Mouse (Mus musculus): Measurements from ENCODE around the gene Mapkapk2. TPM values are rescaled to one million over a fixed set of nuclear protein-coding genes. Genes with fewer than 3 reads are reported as not detected.

The Mapkapk2 gene
- polyA plus RNA-seq, 1 experiment from 2014 or later: 69.5 TPM

GRCm38 (mm10) chr1:131022591-131023249 lies 74.9 kb downstream of the Mapkapk2 start:
- H3K4me3 ChIP-seq: no peak overlapping the region
- 79% methylated on average over 5 of the region's 5 CpGs for WGBS
- no peak for ATAC-seq (ENCODE audit: low FRiP score, low read depth)

GRCm38 (mm10) chr1:131021900-131022590 lies 75.6 kb downstream of the Mapkapk2 start:
- no peak for ATAC-seq (ENCODE audit: low FRiP score, low read depth)
- H3K27ac ChIP-seq (replicated peaks): no peak overlapping the region
- WGBS: 83% methylated on average over 11 of the region's 11 CpGs
- no peak overlapping the region for H3K9ac ChIP-seq (replicated peaks)
- H3K4me2 ChIP-seq (replicated peaks): no peak overlapping the region
- H3K4me3 ChIP-seq: no peak overlapping the region
- 0 out of 2 replicates have a peak, but pooled peaks cover 3% of the 10 kb centered on the region for H3K4me1 ChIP-seq
- 0 out of 2 replicates have a peak, but pooled peaks cover 6% of the 10 kb centered on the region for H3K27me3 ChIP-seq
- no peaks in the 10 kb centered on the region for H3K36me3 ChIP-seq
- no peaks in the 10 kb centered on the region for H3K9me3 ChIP-seq

More at GRCm38 (mm10) chr1:131022591-131023249, 74.9 kb downstream of the Mapkapk2 start:
- Histone ChIP-seq H3K4me2 (replicated peaks) (no peak overlapping the region), H3K27me3 (0 out of 2 replicates have a peak, but pooled peaks cover 6% of the 10 kb centered on the region), H3K9me3 (no peaks in the 10 kb centered on the region), H3K4me1 (0 out of 2 replicates have a peak, but pooled peaks cover 3% of the 10 kb centered on the region), H3K36me3 (no peaks in the 10 kb centered on the region), H3K9ac (replicated peaks) (no peak overlapping the region), H3K27ac (replicated peaks) (no peak overlapping the region)

GRCm38 (mm10) chr1:131021438-131021837 lies 76.2 kb downstream of the Mapkapk2 start:
- Histone ChIP-seq H3K9me3 (no peaks in the 10 kb centered on the region), H3K27me3 (0 out of 2 replicates have a peak, but pooled peaks cover 6% of the 10 kb centered on the region), H3K4me2 (replicated peaks) (no peak overlapping the region), H3K36me3 (no peaks in the 10 kb centered on the region), H3K4me3 (no peak overlapping the region), H3K27ac (replicated peaks) (no peak overlapping the region), H3K4me1 (0 out of 2 replicates have a peak, but pooled peaks cover 3% of the 10 kb centered on the region), H3K9ac (replicated peaks) (no peak overlapping the region)
- WGBS: 74% methylated on average over 9 of the region's 9 CpGs
- no peak for ATAC-seq (ENCODE audit: low FRiP score, low read depth)

- Histone ChIP-seq H3K9ac (replicated peaks) (no peak overlapping the region), H3K36me3 (no peaks in the 10 kb centered on the region), H3K4me1 (0 out of 2 replicates have a peak, but pooled peaks cover 3% of the 10 kb centered on the region), H3K27me3 (0 out of 2 replicates have a peak, but pooled peaks cover 6% of the 10 kb centered on the region), H3K4me2 (replicated peaks) (no peak overlapping the region), H3K4me3 (no peak overlapping the region), H3K27ac (replicated peaks) (no peak overlapping the region), H3K9me3 (no peaks in the 10 kb centered on the region)
- 45% methylated on average over 12 of the region's 12 CpGs for WGBS
- ATAC-seq (ENCODE audit: low FRiP score, low read depth): no peak
Measured at GRCm38 (mm10) chr1:131020425-131021310, 77.0 kb downstream of the Mapkapk2 start.

- H3K36me3 ChIP-seq: no peaks in the 10 kb centered on the region
- no peak within 1 kb of the TSS for H3K4me3 ChIP-seq
- no peak within 1 kb of the TSS for H3K9ac ChIP-seq (replicated peaks)
- H3K27me3 ChIP-seq: 0 out of 2 replicates have a peak, but pooled peaks cover 6% of the 10 kb centered on the region
- H3K4me2 ChIP-seq (replicated peaks): no peak within 1 kb of the TSS
- ATAC-seq (ENCODE audit: low FRiP score, low read depth): no peak
- H3K27ac ChIP-seq (replicated peaks): no peak within 1 kb of the TSS
- H3K9me3 ChIP-seq: no peaks in the 10 kb centered on the region
- H3K4me1 ChIP-seq: no peaks in the 10 kb centered on the region
- 78% methylated on average over 8 of the region's 8 CpGs for WGBS
Measured at GRCm38 (mm10) chr1:131019492-131020098, 78.0 kb downstream of the Mapkapk2 start, which contains the start of gene Il10. TSS of gene Il10 (plus strand) at chr1:131019845.

- H3K27me3 ChIP-seq: no peaks in the 10 kb centered on the region
- no peak for ATAC-seq (ENCODE audit: low FRiP score, low read depth)
- H3K4me1 ChIP-seq: no peaks in the 10 kb centered on the region
- H3K4me2 ChIP-seq (replicated peaks): no peak overlapping the region
- WGBS: 96% methylated on average over 7 of the region's 7 CpGs
- no peak overlapping the region for H3K9ac ChIP-seq (replicated peaks)
- H3K36me3 ChIP-seq: no peaks in the 10 kb centered on the region
- H3K4me3 ChIP-seq: no peak overlapping the region
- H3K27ac ChIP-seq (replicated peaks): no peak overlapping the region
- H3K9me3 ChIP-seq: no peaks in the 10 kb centered on the region
Measured at GRCm38 (mm10) chr1:131015879-131016278, 81.7 kb downstream of the Mapkapk2 start.

GRCm38 (mm10) chr1:131015281-131015680 lies 82.3 kb downstream of the Mapkapk2 start:
- ATAC-seq (ENCODE audit: low FRiP score, low read depth): no peak
- Histone ChIP-seq H3K36me3 (no peaks in the 10 kb centered on the region), H3K4me1 (no peaks in the 10 kb centered on the region), H3K4me3 (no peak overlapping the region), H3K27me3 (no peaks in the 10 kb centered on the region), H3K4me2 (replicated peaks) (no peak overlapping the region), H3K27ac (replicated peaks) (no peak overlapping the region), H3K9me3 (no peaks in the 10 kb centered on the region), H3K9ac (replicated peaks) (no peak overlapping the region)
- WGBS: 92% methylated on average over 6 of the region's 6 CpGs

- Histone ChIP-seq H3K4me3 (no peak overlapping the region), H3K4me1 (no peaks in the 10 kb centered on the region), H3K36me3 (no peaks in the 10 kb centered on the region), H3K27ac (replicated peaks) (no peak overlapping the region), H3K9ac (replicated peaks) (no peak overlapping the region), H3K9me3 (no peaks in the 10 kb centered on the region), H3K27me3 (no peaks in the 10 kb centered on the region), H3K4me2 (replicated peaks) (no peak overlapping the region)
- no peak for ATAC-seq (ENCODE audit: low FRiP score, low read depth)
- 96% methylated on average over 5 of the region's 5 CpGs for WGBS
Measured at GRCm38 (mm10) chr1:131013926-131014325, 83.7 kb downstream of the Mapkapk2 start.

- 78% methylated on average over 8 of the region's 8 CpGs for WGBS
- Histone ChIP-seq H3K27me3 (no peaks in the 10 kb centered on the region), H3K9ac (replicated peaks) (no peak overlapping the region), H3K4me2 (replicated peaks) (no peak overlapping the region), H3K4me1 (no peaks in the 10 kb centered on the region), H3K36me3 (no peaks in the 10 kb centered on the region), H3K4me3 (no peak overlapping the region), H3K9me3 (no peaks in the 10 kb centered on the region), H3K27ac (replicated peaks) (no peak overlapping the region)
- no peak for ATAC-seq (ENCODE audit: low FRiP score, low read depth)
Measured at GRCm38 (mm10) chr1:131012494-131012893, 85.1 kb downstream of the Mapkapk2 start.

GRCm38 (mm10) chr1:131010201-131011153 lies 87.1 kb downstream of the Mapkapk2 start:
- no peak for ATAC-seq (ENCODE audit: low FRiP score, low read depth)
- Histone ChIP-seq H3K36me3 (no peaks in the 10 kb centered on the region), H3K4me1 (no peaks in the 10 kb centered on the region), H3K27me3 (no peaks in the 10 kb centered on the region), H3K4me2 (replicated peaks) (no peak overlapping the region), H3K4me3 (no peak overlapping the region), H3K27ac (replicated peaks) (no peak overlapping the region), H3K9me3 (no peaks in the 10 kb centered on the region), H3K9ac (replicated peaks) (no peak overlapping the region)
- 87% methylated on average over 17 of the region's 17 CpGs for WGBS

Data from midbrain, embryonic 12.5 days (tissue).